Mouse (Mus musculus): ENCODE measurements at regions not wholly inside any gene's neighbourhood (a gene's known extent, or its start where the extent isn't known, plus 50 kb on each side); places are given as distances from the start of the nearest gene placed in this dataset.

DNA sequence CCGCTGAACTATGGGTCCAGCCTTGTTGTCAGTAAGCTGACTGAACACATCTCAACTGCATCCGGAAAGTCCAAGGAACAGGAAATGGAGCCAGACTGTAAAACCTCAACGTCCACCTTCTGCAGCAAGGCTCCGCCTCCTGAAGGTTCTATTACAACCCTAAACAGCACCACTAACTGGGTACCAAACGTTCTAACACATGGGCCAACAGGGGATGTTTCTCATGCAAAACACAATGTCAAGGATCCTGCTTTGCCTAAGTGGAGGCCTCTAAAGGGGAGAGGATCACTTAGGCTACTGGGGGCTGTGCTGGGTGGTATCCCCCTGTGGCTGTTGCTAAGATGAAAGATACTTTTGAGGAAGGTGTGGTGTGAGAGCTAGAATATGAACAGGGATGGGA, 51.0 kb upstream of the Stt3b start:
- H3K4me3 ChIP-seq (ENCODE audit: control insufficient read depth in 1 of 2, insufficient read depth in 1 of 2, low read depth in 1 of 2, low read length in 2 of 2), result no peak overlapping the region
- H3K9ac ChIP-seq (ENCODE audit: low read length), result no peak overlapping the region
- no peak overlapping the region for H3K27ac ChIP-seq (replicated peaks in 1 of 2; ENCODE audit: control insufficient read depth in 1 of 2, insufficient read depth in 1 of 2, low read depth in 2 of 2, low read length in 2 of 2)
- H3K4me2 ChIP-seq (ENCODE audit: low read length), result no peak overlapping the region
- 0 out of 2 replicates have a peak, but pooled peaks cover 5% of the 10 kb centered on the region for H3K9me3 ChIP-seq (ENCODE audit: control insufficient read depth, low read length)
- WGBS, result 56% methylated on average over 5 of the region's 5 CpGs
- H3K36me3 ChIP-seq (ENCODE audit: control insufficient read depth, insufficient read depth, low read length), result no peaks in the 10 kb centered on the region
- peaks cover under 1 to 5% of the 10 kb centered on the region in 2 experiments; a peak in 3 of 4 replicates for H3K4me1 ChIP-seq (ENCODE audit: control insufficient read depth in 2 of 2, insufficient read depth in 2 of 2, low read length in 2 of 2)
- ATAC-seq (ENCODE audit: insufficient number of reproducible peaks, insufficient read depth, low FRiP score, low read depth), result no peak
- H3K27me3 ChIP-seq (ENCODE audit: control insufficient read depth, insufficient read depth, low read length), result no peaks in the 10 kb centered on the region

DNA sequence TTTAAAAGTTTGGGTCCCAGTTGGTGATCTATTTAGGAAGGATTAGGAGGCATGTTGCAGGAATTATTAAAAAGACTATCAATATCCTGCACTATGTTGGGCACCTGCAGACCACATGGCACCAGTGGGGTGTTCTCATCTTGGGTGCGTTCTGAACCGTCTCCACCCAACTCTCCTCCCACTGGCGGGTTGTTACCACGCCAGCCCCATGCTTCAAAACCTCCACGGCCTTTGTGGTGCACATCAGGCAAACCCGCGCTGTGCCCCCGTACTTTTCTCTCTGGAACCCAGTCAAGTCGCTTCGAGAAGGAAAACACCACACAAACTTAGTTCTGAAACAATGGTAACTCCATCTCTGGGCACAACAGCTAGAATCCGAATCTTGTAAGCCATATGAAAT, 51.7 kb upstream of the Stt3b start:
- no peak for ATAC-seq (ENCODE audit: insufficient number of reproducible peaks, insufficient read depth, low FRiP score, low read depth)
- no peak overlapping the region for H3K4me2 ChIP-seq (ENCODE audit: low read length)
- H3K9ac ChIP-seq (ENCODE audit: low read length), result no peak overlapping the region
- no peak overlapping the region for H3K4me3 ChIP-seq (ENCODE audit: control insufficient read depth in 1 of 2, insufficient read depth in 1 of 2, low read depth in 1 of 2, low read length in 2 of 2)
- H3K27ac ChIP-seq (replicated peaks in 1 of 2; ENCODE audit: control insufficient read depth in 1 of 2, insufficient read depth in 1 of 2, low read depth in 2 of 2, low read length in 2 of 2), result no peak overlapping the region
- no peaks in the 10 kb centered on the region for H3K27me3 ChIP-seq (ENCODE audit: control insufficient read depth, insufficient read depth, low read length)
- 87% methylated on average over 11 of the region's 11 CpGs for WGBS
- peaks cover 0 to 1% of the 10 kb centered on the region in 2 experiments; a peak in 1 of 4 replicates for H3K4me1 ChIP-seq (ENCODE audit: control insufficient read depth in 2 of 2, insufficient read depth in 2 of 2, low read length in 2 of 2)
- 0 out of 2 replicates have a peak, but pooled peaks cover 5% of the 10 kb centered on the region for H3K9me3 ChIP-seq (ENCODE audit: control insufficient read depth, low read length)
- no peaks in the 10 kb centered on the region for H3K36me3 ChIP-seq (ENCODE audit: control insufficient read depth, insufficient read depth, low read length)

DNA sequence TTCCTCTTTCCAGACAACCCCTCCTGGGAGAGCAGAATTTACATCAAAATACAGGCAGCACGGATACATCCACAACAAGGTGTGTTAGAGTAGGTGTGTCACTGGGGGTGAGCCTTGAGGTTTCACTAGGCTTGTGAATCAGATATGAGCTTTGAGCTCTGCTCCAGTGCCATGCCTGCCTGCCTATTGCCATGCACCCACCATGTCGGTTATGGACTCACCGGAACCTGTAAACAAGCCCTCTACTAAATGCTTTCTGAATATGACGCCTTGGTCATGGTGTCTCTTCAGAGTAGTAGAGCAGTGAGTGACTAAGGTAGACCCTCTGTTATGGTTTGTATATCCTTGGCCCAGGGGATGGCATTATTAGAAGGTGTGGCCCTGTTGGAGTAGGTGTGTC, 52.3 kb upstream of the Stt3b start:
- 0 out of 2 replicates have a peak, but pooled peaks cover 5% of the 10 kb centered on the region for H3K9me3 ChIP-seq (ENCODE audit: control insufficient read depth, low read length)
- 88% methylated on average over 4 of the region's 4 CpGs for WGBS
- H3K9ac ChIP-seq (ENCODE audit: low read length), result no peak overlapping the region
- H3K27me3 ChIP-seq (ENCODE audit: control insufficient read depth, insufficient read depth, low read length), result no peaks in the 10 kb centered on the region
- no peak overlapping the region for H3K4me3 ChIP-seq (ENCODE audit: control insufficient read depth in 1 of 2, insufficient read depth in 1 of 2, low read depth in 1 of 2, low read length in 2 of 2)
- no peak overlapping the region for H3K4me2 ChIP-seq (ENCODE audit: low read length)
- H3K27ac ChIP-seq (replicated peaks in 1 of 2; ENCODE audit: control insufficient read depth in 1 of 2, insufficient read depth in 1 of 2, low read depth in 2 of 2, low read length in 2 of 2), result no peak overlapping the region
- no peaks in the 10 kb centered on the region for H3K4me1 ChIP-seq (ENCODE audit: control insufficient read depth in 2 of 2, insufficient read depth in 2 of 2, low read length in 2 of 2)
- H3K36me3 ChIP-seq (ENCODE audit: control insufficient read depth, insufficient read depth, low read length), result no peaks in the 10 kb centered on the region
- ATAC-seq (ENCODE audit: insufficient number of reproducible peaks, insufficient read depth, low FRiP score, low read depth), result no peak

DNA sequence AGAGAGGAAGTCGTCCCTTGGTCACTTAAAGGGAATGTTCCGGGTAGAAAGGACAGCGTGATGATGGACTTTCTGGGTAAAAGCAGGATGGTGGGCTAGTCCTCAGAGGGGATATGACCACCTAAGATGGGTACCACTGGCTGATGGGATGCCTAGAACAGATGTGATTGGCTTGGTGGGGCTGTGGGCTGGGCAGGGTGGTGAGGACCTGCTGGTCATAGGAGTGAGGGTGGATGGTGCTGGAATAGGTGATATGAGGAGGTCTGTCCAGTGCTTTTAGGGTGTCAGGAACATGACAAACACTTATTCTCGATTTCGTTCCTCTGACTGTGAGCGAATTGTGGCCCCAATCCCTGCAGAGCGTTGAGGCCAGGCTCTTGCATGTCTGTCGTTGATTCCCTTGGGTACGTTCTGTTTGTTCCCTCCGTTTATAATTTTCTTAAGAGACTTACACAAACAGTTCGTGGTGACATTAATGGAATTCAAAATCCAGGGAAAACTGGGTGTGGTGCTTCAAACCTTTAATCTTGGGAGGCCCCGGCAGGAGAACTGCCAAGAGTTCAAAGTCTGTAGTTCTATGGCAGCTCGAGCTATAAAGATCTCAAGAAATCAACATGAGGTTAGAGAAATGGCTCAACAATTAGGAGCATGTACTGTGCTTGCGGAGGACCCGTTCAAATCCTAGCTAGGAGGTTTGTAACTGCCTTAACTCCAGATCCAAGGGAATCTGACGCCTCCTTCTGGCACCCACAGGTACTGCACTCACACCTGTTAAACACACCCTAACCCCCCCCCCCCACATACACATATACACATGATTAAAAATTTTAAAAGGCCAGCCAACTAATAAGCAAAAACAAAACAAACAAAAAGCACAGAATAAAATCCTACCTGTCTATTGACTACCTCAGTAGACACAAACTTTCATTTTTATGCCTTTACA, 55.0 kb upstream of the Stt3b start:
- H3K27me3 ChIP-seq (ENCODE audit: control insufficient read depth, insufficient read depth, low read length), result no peaks in the 10 kb centered on the region
- no peaks in the 10 kb centered on the region for H3K4me1 ChIP-seq (ENCODE audit: control insufficient read depth in 2 of 2, insufficient read depth in 2 of 2, low read length in 2 of 2)
- H3K4me2 ChIP-seq (ENCODE audit: low read length), result no peak overlapping the region
- 0 out of 2 replicates have a peak, but pooled peaks cover 5% of the 10 kb centered on the region for H3K9me3 ChIP-seq (ENCODE audit: control insufficient read depth, low read length)
- 89% methylated on average over 16 of the region's 16 CpGs for WGBS
- no peak overlapping the region for H3K4me3 ChIP-seq (ENCODE audit: control insufficient read depth in 1 of 2, insufficient read depth in 1 of 2, low read depth in 1 of 2, low read length in 2 of 2)
- H3K36me3 ChIP-seq (ENCODE audit: control insufficient read depth, insufficient read depth, low read length), result no peaks in the 10 kb centered on the region
- no peak for ATAC-seq (ENCODE audit: insufficient number of reproducible peaks, insufficient read depth, low FRiP score, low read depth)
- H3K9ac ChIP-seq (ENCODE audit: low read length), result no peak overlapping the region
- H3K27ac ChIP-seq (replicated peaks in 1 of 2; ENCODE audit: control insufficient read depth in 1 of 2, insufficient read depth in 1 of 2, low read depth in 2 of 2, low read length in 2 of 2), result no peak overlapping the region

DNA sequence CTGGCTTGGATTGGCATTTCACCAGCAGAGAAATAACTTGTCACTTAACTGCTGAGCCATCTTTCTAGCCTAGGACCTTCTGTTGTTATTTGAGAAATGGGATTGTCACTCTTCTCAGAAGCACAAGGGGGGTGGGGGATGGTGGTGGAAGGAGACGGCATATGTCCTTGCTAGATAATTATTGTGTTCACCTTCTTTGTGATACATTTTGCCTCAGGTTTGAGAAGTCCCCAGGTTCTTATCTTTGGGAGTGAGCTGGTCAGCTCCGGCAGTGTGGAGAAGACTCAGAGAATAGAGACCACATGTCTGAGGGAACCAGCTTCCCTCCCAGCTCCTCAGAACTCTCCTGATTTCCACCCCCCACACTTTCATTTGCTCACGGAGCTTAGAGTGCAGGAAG, 57.6 kb upstream of the Stt3b start:
- no peak for ATAC-seq (ENCODE audit: insufficient number of reproducible peaks, insufficient read depth, low FRiP score, low read depth)
- H3K27me3 ChIP-seq (ENCODE audit: control insufficient read depth, insufficient read depth, low read length), result no peaks in the 10 kb centered on the region
- no peak overlapping the region for H3K4me2 ChIP-seq (ENCODE audit: low read length)
- H3K9ac ChIP-seq (ENCODE audit: low read length), result no peak overlapping the region
- H3K4me1 ChIP-seq (ENCODE audit: control insufficient read depth in 2 of 2, insufficient read depth in 2 of 2, low read length in 2 of 2), result no peaks in the 10 kb centered on the region
- H3K4me3 ChIP-seq (ENCODE audit: control insufficient read depth in 1 of 2, insufficient read depth in 1 of 2, low read depth in 1 of 2, low read length in 2 of 2), result no peak overlapping the region
- WGBS, result 42% methylated on average over 3 of the region's 3 CpGs
- H3K27ac ChIP-seq (replicated peaks in 1 of 2; ENCODE audit: control insufficient read depth in 1 of 2, insufficient read depth in 1 of 2, low read depth in 2 of 2, low read length in 2 of 2), result no peak overlapping the region
- 0 out of 2 replicates have a peak, but pooled peaks cover 5% of the 10 kb centered on the region for H3K9me3 ChIP-seq (ENCODE audit: control insufficient read depth, low read length)
- no peaks in the 10 kb centered on the region for H3K36me3 ChIP-seq (ENCODE audit: control insufficient read depth, insufficient read depth, low read length)

DNA sequence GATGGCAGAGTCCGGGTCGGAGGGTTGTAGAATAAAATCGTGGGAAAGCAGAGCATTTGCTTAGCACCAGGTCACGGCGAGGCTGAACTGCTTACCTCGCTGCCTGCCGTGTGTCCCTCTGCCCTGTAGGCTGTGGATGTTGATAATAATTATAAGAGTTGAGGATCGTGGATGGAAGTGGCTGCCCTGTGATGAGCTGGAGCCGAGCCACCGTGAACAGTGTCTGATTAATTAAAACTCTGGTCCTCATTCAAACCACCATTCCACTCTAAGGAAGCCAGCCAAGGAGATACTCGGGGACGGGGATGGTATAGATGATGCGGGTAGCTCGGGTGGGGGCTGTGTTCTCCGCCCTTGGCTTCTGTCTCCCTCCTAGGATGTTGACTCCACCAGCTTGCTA, 70.1 kb upstream of the Stt3b start:
- peaks cover 3 to 9% of the 10 kb centered on the region in 2 experiments; a peak in 3 of 4 replicates for H3K4me1 ChIP-seq (ENCODE audit: control insufficient read depth in 2 of 2, insufficient read depth in 2 of 2, low read length in 2 of 2)
- H3K36me3 ChIP-seq (ENCODE audit: control insufficient read depth, insufficient read depth, low read length), result no peaks in the 10 kb centered on the region
- no peak for ATAC-seq (ENCODE audit: insufficient number of reproducible peaks, insufficient read depth, low FRiP score, low read depth)
- H3K27me3 ChIP-seq (ENCODE audit: control insufficient read depth, insufficient read depth, low read length), result no peaks in the 10 kb centered on the region
- no peak overlapping the region for H3K27ac ChIP-seq (replicated peaks in 1 of 2; ENCODE audit: control insufficient read depth in 1 of 2, insufficient read depth in 1 of 2, low read depth in 2 of 2, low read length in 2 of 2)
- H3K4me2 ChIP-seq (ENCODE audit: low read length), result no peak overlapping the region
- H3K9me3 ChIP-seq (ENCODE audit: control insufficient read depth, low read length), result peaks cover 7% of the 10 kb centered on the region; the same call in 1 of the 2 replicates
- WGBS, result 75% methylated on average over 15 of the region's 15 CpGs
- H3K9ac ChIP-seq (ENCODE audit: low read length), result no peak overlapping the region
- H3K4me3 ChIP-seq (ENCODE audit: control insufficient read depth in 1 of 2, insufficient read depth in 1 of 2, low read depth in 1 of 2, low read length in 2 of 2), result no peak overlapping the region

DNA sequence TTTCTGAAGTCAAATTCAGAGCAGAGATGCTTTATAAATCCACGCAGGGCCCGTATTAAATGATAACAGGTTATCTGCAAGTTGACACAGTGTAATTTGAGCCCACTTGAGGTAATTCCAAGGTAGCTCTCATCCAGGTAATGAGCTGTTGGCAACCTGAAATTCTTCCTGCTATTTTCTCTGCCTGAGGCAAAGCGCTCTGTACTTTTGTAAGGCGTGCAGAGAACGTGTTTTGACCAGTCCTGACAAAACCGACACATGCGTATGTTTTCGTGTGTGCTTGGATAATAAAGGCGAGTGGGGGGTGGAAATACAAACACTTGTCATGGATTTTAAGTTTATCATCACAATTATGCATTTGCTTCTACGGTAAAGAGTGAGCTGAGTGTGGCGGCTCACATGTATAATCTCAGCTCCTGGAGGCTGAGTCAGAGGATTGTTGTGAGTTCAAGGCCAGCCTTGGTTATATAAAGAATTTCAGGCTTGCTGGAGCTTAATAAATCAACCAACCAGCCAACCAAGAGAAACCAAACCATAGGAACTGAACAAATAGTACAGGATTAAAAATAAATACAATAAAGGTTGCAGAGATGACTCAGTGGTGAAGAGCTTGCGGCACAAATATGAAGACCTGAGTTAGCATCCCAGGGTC, 72.7 kb upstream of the Stt3b start:
- Histone ChIP-seq H3K9me3 (ENCODE audit: control insufficient read depth, low read length) (peaks cover 7% of the 10 kb centered on the region; the same call in 1 of the 2 replicates), H3K36me3 (ENCODE audit: control insufficient read depth, insufficient read depth, low read length) (no peaks in the 10 kb centered on the region), H3K27me3 (ENCODE audit: control insufficient read depth, insufficient read depth, low read length) (no peaks in the 10 kb centered on the region), H3K4me1 (ENCODE audit: control insufficient read depth in 2 of 2, insufficient read depth in 2 of 2, low read length in 2 of 2) (peaks cover 7 to 15% of the 10 kb centered on the region in 2 experiments), H3K27ac (replicated peaks in 1 of 2; ENCODE audit: control insufficient read depth in 1 of 2, insufficient read depth in 1 of 2, low read depth in 2 of 2, low read length in 2 of 2) (no peak overlapping the region), H3K4me3 (ENCODE audit: control insufficient read depth in 1 of 2, insufficient read depth in 1 of 2, low read depth in 1 of 2, low read length in 2 of 2) (no peak overlapping the region), H3K4me2 (ENCODE audit: low read length) (no peak overlapping the region), H3K9ac (ENCODE audit: low read length) (no peak overlapping the region)
- no peak for ATAC-seq (ENCODE audit: insufficient number of reproducible peaks, insufficient read depth, low FRiP score, low read depth)
- WGBS, result 90% methylated on average over 12 of the region's 12 CpGs

All from heart, embryonic 14.5 days (tissue).